Mouse (Mus musculus) thymus, adult 2 months (tissue): Measurements from ENCODE around the gene Sorcs3.

ENCODE experiments used
- CTCF ChIP-seq: fragments of 200-500 bp; IDR thresholded peaks from 2 replicates; pipeline ENCODE4 v1.5.1; 2012; ENCODE audit warnings: mild to moderate bottlenecking, control low read depth, low read length, moderate library complexity, borderline replicate concordance; ENCODE audit not compliant: control insufficient read depth, poor library complexity, insufficient read depth; ENCODE audit errors: extremely low read depth
- POLR2A ChIP-seq: fragments of 200-500 bp; IDR thresholded peaks from 2 replicates; pipeline ENCODE4 v1.6.1; 2012; ENCODE audit warnings: mild to moderate bottlenecking, low read length, control low read depth, moderate library complexity; ENCODE audit not compliant: control insufficient read depth, poor library complexity, insufficient read depth; ENCODE audit errors: extremely low read depth

- TF ChIP-seq POLR2A (no peak), CTCF (no peak)
Measured at GRCm38 (mm10) chr19:48240960-48241359, 35.1 kb downstream of the Sorcs3 start.
